Mouse (Mus musculus): Measurements from ENCODE around the gene Plpp6. TPM values are rescaled to one million over a fixed set of nuclear protein-coding genes. Genes with fewer than 3 reads are reported as not detected.
A peak's percentile ranks its signal among the peaks of the same experiment; 100 is the strongest.

Plpp6 gene
- 9.8 and 11.4 TPM in 2 replicates for polyA plus RNA-seq (2014; fragmentation: Nextera tagmentation; extraction: Ambion mirVana)

DNA sequence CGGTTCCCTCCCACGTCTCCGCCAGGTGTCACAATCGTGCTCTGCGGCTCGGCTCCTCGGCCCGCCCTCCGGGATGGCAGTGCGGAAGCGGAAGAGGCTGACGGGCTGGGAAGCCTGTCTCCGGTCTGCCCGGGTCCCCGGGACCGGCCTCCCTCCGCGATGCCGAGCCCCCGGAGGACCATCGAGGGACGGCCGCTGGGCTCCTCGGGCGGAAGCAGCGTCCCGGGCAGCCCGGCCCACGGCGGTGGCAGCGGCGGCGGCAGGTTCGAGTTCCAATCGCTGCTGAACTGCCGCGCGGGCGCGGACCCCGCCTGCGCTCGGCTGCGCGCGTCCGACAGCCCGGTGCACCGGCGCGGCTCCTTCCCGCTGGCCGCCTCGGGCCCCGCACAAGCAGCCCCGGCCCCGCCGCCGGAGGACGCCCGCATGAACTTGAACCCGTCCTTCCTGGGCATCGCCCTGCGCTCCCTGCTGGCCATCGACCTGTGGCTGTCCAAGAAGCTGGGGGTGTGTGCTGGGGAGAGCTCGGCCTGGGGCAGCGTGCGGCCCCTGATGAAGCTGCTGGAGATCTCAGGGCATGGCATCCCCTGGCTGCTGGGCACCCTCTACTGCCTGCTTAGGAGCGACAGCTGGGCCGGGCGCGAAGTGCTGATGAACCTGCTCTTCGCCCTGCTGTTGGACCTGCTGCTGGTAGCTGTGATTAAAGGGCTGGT is at the start of gene Plpp6:
Gene Plpp6, plus strand, starts transcription at position 112 of the 710 bp plus-strand sequence.
- Histone ChIP-seq H3K27ac (ENCODE audit: low read depth, low read length) (peak within 1 kb of the TSS; percentile 85), H3K4me2 (ENCODE audit: low read length) (peak within 1 kb of the TSS; percentile 86), H3K9ac (ENCODE audit: low read length) (peak within 1 kb of the TSS; percentile 91), H3K27me3 (replicated peaks; ENCODE audit: control insufficient read depth, insufficient read depth, low read length) (no peaks in the 10 kb centered on the region), H3K4me3 (ENCODE audit: low read depth, low read length) (peak within 1 kb of the TSS; percentile 76), H3K9me3 (replicated peaks; ENCODE audit: control insufficient read depth, low read length) (no peaks in the 10 kb centered on the region), H3K36me3 (ENCODE audit: control insufficient read depth, insufficient read depth, low read length) (no peaks in the 10 kb centered on the region), H3K4me1 (ENCODE audit: control insufficient read depth, insufficient read depth, low read length) (peaks cover 18% of the 10 kb centered on the region)
- under 1% methylated on average over 67 of the region's 73 CpGs for WGBS
- peak; percentile 87 for DNase-seq (ENCODE audit: low spot score)
- peak; percentile 88 for ATAC-seq

DNA sequence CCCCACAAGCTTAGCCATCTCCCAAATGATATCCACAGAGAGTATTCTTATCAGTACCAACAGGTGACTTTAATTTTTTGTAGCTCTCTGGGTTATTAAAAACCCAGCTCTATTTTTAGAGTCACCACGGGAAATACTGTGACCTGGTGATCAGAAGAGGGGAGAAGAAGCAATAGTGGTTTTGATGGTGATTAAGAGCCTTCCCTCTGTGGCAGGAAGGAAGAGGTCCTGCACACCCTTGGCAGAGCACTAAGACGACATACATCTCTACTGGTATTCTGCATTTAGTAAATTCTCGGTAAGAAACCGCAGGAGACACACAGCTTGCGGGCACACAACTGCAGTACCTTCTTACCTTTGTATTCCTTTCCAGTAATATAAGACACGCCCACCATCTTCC is 49.2 kb upstream of the Plpp6 start:
- no peaks in the 10 kb centered on the region for H3K36me3 ChIP-seq (ENCODE audit: control insufficient read depth, insufficient read depth, low read length)
- H3K4me1 ChIP-seq (ENCODE audit: control insufficient read depth, insufficient read depth, low read length) = no peaks in the 10 kb centered on the region
- no peak overlapping the region for H3K4me3 ChIP-seq (ENCODE audit: low read depth, low read length)
- no peaks in the 10 kb centered on the region for H3K27me3 ChIP-seq (replicated peaks; ENCODE audit: control insufficient read depth, insufficient read depth, low read length)
- ATAC-seq (no peak), DNase-seq (ENCODE audit: low spot score) (no peak)
- H3K27ac ChIP-seq (ENCODE audit: low read depth, low read length) = no peak overlapping the region
- H3K9ac ChIP-seq (ENCODE audit: low read length) = no peak overlapping the region
- H3K4me2 ChIP-seq (ENCODE audit: low read length) = no peak overlapping the region
- WGBS = 83% methylated on average over 6 of the region's 6 CpGs
- no peaks in the 10 kb centered on the region for H3K9me3 ChIP-seq (replicated peaks; ENCODE audit: control insufficient read depth, low read length)

- no peaks in the 10 kb centered on the region for H3K27me3 ChIP-seq (replicated peaks; ENCODE audit: control insufficient read depth, insufficient read depth, low read length)
- no peak for ATAC-seq
- 82% methylated on average over 2 of the region's 2 CpGs for WGBS
Measured at GRCm38 (mm10) chr19:28915602-28916250, 48.0 kb upstream of the Plpp6 start.

DNA sequence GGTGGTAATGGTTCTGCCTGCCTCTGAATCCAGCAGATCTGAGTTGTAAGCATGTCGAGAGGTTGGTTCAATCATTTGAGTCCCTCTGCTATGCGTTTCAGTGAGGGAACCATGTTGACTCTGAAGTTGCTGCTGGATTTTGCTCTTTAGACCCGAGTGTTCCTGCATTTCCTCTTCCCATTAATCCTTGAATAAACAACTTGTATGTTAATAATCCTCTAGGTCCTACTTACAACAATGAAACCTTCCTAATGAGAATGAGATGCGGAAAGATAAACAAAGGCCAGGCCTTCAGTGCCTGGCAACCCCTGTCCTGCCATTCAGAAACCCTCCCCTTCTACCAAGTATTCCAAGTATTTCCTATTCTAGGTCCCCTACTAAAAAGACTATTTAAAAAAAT is 47.3 kb upstream of the Plpp6 start:
- Histone ChIP-seq H3K36me3 (ENCODE audit: control insufficient read depth, insufficient read depth, low read length) (no peaks in the 10 kb centered on the region), H3K4me2 (ENCODE audit: low read length) (no peak overlapping the region), H3K27ac (ENCODE audit: low read depth, low read length) (no peak overlapping the region), H3K9me3 (replicated peaks; ENCODE audit: control insufficient read depth, low read length) (no peaks in the 10 kb centered on the region), H3K4me1 (ENCODE audit: control insufficient read depth, insufficient read depth, low read length) (no peaks in the 10 kb centered on the region), H3K27me3 (replicated peaks; ENCODE audit: control insufficient read depth, insufficient read depth, low read length) (no peaks in the 10 kb centered on the region), H3K4me3 (ENCODE audit: low read depth, low read length) (no peak overlapping the region), H3K9ac (ENCODE audit: low read length) (no peak overlapping the region)
- ATAC-seq (no peak), DNase-seq (ENCODE audit: low spot score) (no peak)
- 49% methylated on average over 4 of the region's 4 CpGs for WGBS

More at GRCm38 (mm10) chr19:28915602-28916250, 48.0 kb upstream of the Plpp6 start:
- no peak for DNase-seq (ENCODE audit: low spot score)
- no peaks in the 10 kb centered on the region for H3K36me3 ChIP-seq (ENCODE audit: control insufficient read depth, insufficient read depth, low read length)
- no peak overlapping the region for H3K4me3 ChIP-seq (ENCODE audit: low read depth, low read length)
- no peak overlapping the region for H3K9ac ChIP-seq (ENCODE audit: low read length)
- no peaks in the 10 kb centered on the region for H3K9me3 ChIP-seq (replicated peaks; ENCODE audit: control insufficient read depth, low read length)
- H3K27ac ChIP-seq (ENCODE audit: low read depth, low read length) = no peak overlapping the region
- no peak overlapping the region for H3K4me2 ChIP-seq (ENCODE audit: low read length)
- H3K4me1 ChIP-seq (ENCODE audit: control insufficient read depth, insufficient read depth, low read length) = no peaks in the 10 kb centered on the region

DNA sequence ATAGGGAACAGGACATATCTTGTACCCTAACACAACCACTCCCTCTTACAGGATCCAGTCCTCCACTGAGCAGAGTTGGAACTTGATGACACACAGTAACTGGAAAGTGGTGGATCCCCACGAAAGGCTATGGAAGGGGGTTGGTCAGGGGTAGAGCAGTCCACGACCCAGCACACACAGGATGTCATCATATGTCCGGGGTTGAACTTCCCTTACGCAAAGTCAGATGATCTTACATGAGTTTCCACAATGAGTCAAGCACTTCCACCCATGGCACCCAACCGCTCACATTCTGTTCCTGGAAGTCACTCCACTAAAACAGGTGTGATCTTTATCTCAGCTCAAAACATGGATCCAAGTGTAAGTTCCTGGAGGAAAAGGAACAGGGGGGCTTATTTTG is 45.9 kb upstream of the Plpp6 start:
- 89% methylated on average over 5 of the region's 5 CpGs for WGBS
- no peak for DNase-seq (ENCODE audit: low spot score)
- H3K27ac ChIP-seq (ENCODE audit: low read depth, low read length) = no peak overlapping the region

DNA sequence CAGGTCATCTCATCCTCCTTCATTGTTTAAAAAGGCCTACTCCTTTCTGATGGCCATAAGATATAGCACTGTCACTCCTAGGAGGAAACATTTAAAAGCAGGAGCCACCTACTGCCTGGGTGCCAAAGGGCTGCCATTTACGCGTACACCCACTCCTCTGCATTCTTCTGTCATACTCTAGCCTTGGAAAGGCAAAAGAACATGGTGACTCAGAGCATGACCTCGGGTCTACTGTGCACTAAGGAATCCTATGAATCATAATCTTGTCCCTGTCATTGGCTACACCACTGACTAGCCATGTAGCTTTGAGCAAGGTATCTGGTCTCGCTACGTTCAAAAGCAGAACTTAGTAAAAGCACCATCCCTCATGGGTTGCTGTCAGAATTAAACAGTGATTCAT is 37.4 kb upstream of the Plpp6 start:
- Histone ChIP-seq H3K9me3 (replicated peaks; ENCODE audit: control insufficient read depth, low read length) (no peaks in the 10 kb centered on the region), H3K36me3 (ENCODE audit: control insufficient read depth, insufficient read depth, low read length) (no peaks in the 10 kb centered on the region), H3K4me3 (ENCODE audit: low read depth, low read length) (no peak overlapping the region), H3K4me1 (ENCODE audit: control insufficient read depth, insufficient read depth, low read length) (no peaks in the 10 kb centered on the region), H3K27ac (ENCODE audit: low read depth, low read length) (no peak overlapping the region), H3K9ac (ENCODE audit: low read length) (no peak overlapping the region), H3K4me2 (ENCODE audit: low read length) (no peak overlapping the region), H3K27me3 (replicated peaks; ENCODE audit: control insufficient read depth, insufficient read depth, low read length) (no peaks in the 10 kb centered on the region)
- DNase-seq (ENCODE audit: low spot score) (no peak), ATAC-seq (no peak)
- WGBS = 91% methylated on average over 5 of the region's 5 CpGs

More for the DNA sequence above, 45.9 kb upstream of the Plpp6 start:
- Histone ChIP-seq H3K36me3 (ENCODE audit: control insufficient read depth, insufficient read depth, low read length) (no peaks in the 10 kb centered on the region), H3K4me1 (ENCODE audit: control insufficient read depth, insufficient read depth, low read length) (no peaks in the 10 kb centered on the region), H3K9me3 (replicated peaks; ENCODE audit: control insufficient read depth, low read length) (no peaks in the 10 kb centered on the region), H3K9ac (ENCODE audit: low read length) (no peak overlapping the region), H3K4me2 (ENCODE audit: low read length) (no peak overlapping the region), H3K27me3 (replicated peaks; ENCODE audit: control insufficient read depth, insufficient read depth, low read length) (no peaks in the 10 kb centered on the region), H3K4me3 (ENCODE audit: low read depth, low read length) (no peak overlapping the region)
- no peak for ATAC-seq

DNA sequence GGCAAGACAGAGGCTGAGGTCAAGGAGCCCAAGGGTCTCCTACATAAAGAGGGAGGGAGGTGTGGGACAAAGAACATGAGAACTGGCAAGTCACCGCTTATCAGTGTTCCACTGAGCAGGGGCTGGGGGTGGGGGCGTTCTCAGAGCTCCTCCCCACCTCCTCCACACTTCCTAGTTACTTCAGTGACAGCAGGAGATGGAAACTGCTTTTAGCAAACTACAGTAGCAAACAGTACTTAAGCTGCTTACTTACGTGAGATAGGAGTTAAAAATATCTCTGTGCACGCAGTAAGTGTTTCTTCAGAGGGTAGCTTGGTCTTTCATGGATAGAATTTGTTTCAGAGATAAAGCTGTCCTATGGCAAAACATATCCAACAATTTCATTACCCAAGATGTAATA is 36.4 kb upstream of the Plpp6 start:
- 78% methylated on average over 4 of the region's 4 CpGs for WGBS

GRCm38 (mm10) chr19:28929034-28929433 is 34.7 kb upstream of the Plpp6 start:
- Histone ChIP-seq H3K36me3 (ENCODE audit: control insufficient read depth, insufficient read depth, low read length) (no peaks in the 10 kb centered on the region), H3K4me3 (ENCODE audit: low read depth, low read length) (no peak overlapping the region), H3K27me3 (replicated peaks; ENCODE audit: control insufficient read depth, insufficient read depth, low read length) (no peaks in the 10 kb centered on the region), H3K9ac (ENCODE audit: low read length) (no peak overlapping the region), H3K9me3 (replicated peaks; ENCODE audit: control insufficient read depth, low read length) (no peaks in the 10 kb centered on the region), H3K4me1 (ENCODE audit: control insufficient read depth, insufficient read depth, low read length) (no peaks in the 10 kb centered on the region), H3K27ac (ENCODE audit: low read depth, low read length) (no peak overlapping the region), H3K4me2 (ENCODE audit: low read length) (no peak overlapping the region)
- DNase-seq (ENCODE audit: low spot score) (no peak), ATAC-seq (no peak)

More for the DNA sequence above, 36.4 kb upstream of the Plpp6 start:
- H3K4me3 ChIP-seq (ENCODE audit: low read depth, low read length) = no peak overlapping the region
- H3K9me3 ChIP-seq (replicated peaks; ENCODE audit: control insufficient read depth, low read length) = no peaks in the 10 kb centered on the region
- no peak overlapping the region for H3K27ac ChIP-seq (ENCODE audit: low read depth, low read length)
- no peak for ATAC-seq
- no peaks in the 10 kb centered on the region for H3K27me3 ChIP-seq (replicated peaks; ENCODE audit: control insufficient read depth, insufficient read depth, low read length)
- no peak for DNase-seq (ENCODE audit: low spot score)
- H3K36me3 ChIP-seq (ENCODE audit: control insufficient read depth, insufficient read depth, low read length) = no peaks in the 10 kb centered on the region
- no peak overlapping the region for H3K9ac ChIP-seq (ENCODE audit: low read length)
- no peak overlapping the region for H3K4me2 ChIP-seq (ENCODE audit: low read length)
- no peaks in the 10 kb centered on the region for H3K4me1 ChIP-seq (ENCODE audit: control insufficient read depth, insufficient read depth, low read length)

- WGBS = 93% methylated on average over 3 of the region's 3 CpGs
- no peaks in the 10 kb centered on the region for H3K4me1 ChIP-seq (ENCODE audit: control insufficient read depth, insufficient read depth, low read length)
- ATAC-seq = no peak
Measured at GRCm38 (mm10) chr19:28934897-28935296, 28.9 kb upstream of the Plpp6 start.

More at GRCm38 (mm10) chr19:28934897-28935296, 28.9 kb upstream of the Plpp6 start:
- H3K27ac ChIP-seq (ENCODE audit: low read depth, low read length) = no peak overlapping the region
- H3K36me3 ChIP-seq (ENCODE audit: control insufficient read depth, insufficient read depth, low read length) = no peaks in the 10 kb centered on the region
- H3K27me3 ChIP-seq (replicated peaks; ENCODE audit: control insufficient read depth, insufficient read depth, low read length) = no peaks in the 10 kb centered on the region
- no peak overlapping the region for H3K4me2 ChIP-seq (ENCODE audit: low read length)
- no peak for DNase-seq (ENCODE audit: low spot score)
- H3K9me3 ChIP-seq (replicated peaks; ENCODE audit: control insufficient read depth, low read length) = no peaks in the 10 kb centered on the region
- no peak overlapping the region for H3K9ac ChIP-seq (ENCODE audit: low read length)
- H3K4me3 ChIP-seq (ENCODE audit: low read depth, low read length) = no peak overlapping the region
